Mouse (Mus musculus): ENCODE measurements around the gene Tespa1.
"Not testable (repeated sequence)": the region's sequence is repeated elsewhere in the genome, so short reads cannot be mapped to it uniquely, and the experiment has no call there.

Gene Tespa1

GRCm38 (mm10) chr10:130322637-130323036 lies at the start of gene Tespa1:
Gene Tespa1, plus strand, starts transcription at chr10:130322870.
- DNase-seq (ENCODE audit: low spot score), result no peak

- DNase-seq (ENCODE audit: low spot score), result no peak
These were observed 46.9 kb upstream of the Tespa1 start for GRCm38 (mm10) chr10:130275759-130276158.

DNA sequence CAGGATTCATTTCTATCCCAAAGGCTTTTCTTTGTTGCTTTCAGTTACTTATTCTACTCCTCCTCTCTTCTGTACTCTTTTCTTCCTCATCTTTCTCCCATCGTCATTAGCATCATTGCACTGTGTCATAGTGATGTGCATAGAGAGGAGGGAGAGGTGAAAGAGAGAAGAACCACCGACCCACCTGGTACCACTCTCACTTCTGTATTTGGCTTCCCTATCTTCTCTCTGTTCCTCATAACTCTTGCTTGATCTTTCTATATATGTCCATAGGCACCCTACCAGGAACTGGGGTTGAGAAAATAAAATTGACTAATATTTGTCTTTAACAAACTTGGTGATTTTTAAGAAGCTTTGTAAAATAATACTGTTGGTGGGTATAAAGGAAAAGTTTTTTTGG lies 46.2 kb upstream of the Tespa1 start:
- no peak for DNase-seq (ENCODE audit: low spot score)

- no peak for DNase-seq (ENCODE audit: low spot score)
These were observed 42.6 kb upstream of the Tespa1 start, which contains the start of gene Neurod4 for GRCm38 (mm10) chr10:130280066-130280465. Gene Neurod4, minus strand, starts transcription at chr10:130280240.

DNA sequence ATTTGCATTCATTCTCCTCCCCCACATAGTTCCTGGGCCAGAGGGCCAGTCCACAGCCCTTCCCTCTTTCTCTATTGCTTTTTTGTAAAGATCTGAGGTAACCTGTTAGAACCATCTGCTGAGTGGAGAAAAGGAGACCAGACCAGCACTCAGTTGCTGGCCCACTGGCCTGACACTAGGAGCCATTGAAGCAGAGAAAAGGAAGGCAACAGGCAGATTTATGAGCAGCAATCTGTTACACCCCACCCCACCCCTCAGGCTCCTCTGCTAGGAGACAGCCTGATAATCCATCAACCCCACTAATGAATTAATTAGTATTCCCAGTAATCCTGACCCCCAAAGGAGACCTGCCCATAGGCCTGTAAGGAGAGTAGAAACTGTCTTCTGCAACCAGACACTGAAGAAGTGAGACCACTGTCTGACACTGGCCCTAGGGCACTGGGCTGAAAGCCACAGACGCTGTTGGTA lies 40.7 kb upstream of the Tespa1 start:
- DNase-seq (ENCODE audit: low spot score), result no peak

GRCm38 (mm10) chr10:130287201-130287600 lies 35.5 kb upstream of the Tespa1 start:
- no peak for DNase-seq (ENCODE audit: low spot score)

- DNase-seq (ENCODE audit: low spot score), result no peak
These were observed 34.7 kb upstream of the Tespa1 start for GRCm38 (mm10) chr10:130288007-130288406.

DNA sequence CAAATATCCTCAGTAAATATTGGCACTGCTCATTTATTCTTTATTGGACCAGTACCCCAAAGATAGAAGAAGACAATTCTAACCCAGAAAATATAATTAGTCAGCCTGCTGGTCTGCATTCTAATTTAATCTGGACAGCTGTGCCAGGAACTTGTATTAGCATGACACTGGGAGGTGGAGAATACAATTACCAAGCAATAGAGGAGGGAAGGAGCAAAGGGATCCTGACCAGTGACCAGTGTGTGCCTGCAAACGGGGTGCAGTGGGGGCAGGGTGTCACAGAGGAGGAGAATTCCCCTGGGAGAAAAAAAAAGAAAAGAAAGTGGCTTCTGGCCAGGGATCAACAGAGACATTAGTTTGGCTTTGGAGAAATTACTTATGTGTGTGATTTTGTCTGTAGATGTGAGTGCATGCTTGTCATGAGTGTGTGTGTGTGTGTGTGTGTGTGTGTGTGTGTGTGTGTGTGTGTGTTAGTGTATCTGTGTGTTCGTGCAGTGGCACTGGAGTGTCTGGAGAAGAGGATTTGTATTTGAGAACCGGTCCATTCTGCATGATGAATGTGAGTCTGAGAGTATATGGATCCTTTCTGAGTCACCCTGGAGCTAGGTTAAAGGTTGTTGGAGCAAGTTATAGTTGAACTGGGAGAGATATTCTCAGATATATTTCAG lies 28.8 kb upstream of the Tespa1 start:
- no peak for DNase-seq (ENCODE audit: low spot score)

DNA sequence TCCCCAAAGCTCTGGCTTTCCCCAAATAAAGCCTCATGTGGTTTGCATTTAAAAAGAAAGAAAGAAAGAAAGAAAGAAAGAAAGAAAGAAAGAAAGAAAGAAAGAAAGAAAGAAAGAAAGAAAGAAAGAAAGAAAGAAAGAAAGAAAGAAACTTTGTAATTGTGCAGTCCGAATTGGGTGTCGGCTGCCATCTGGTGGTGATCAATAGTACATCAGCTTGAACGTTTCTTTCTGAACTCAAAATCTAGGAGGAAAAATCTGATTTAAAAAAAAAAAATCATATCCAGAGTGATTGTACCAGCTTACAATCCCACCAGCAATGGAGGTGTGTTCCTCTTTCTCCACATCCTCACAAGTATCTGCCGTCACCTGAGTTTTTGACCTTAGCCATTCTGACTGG lies 23.9 kb upstream of the Tespa1 start:
- not testable (repeated sequence) for DNase-seq (ENCODE audit: low spot score)

- not testable (repeated sequence) for DNase-seq (ENCODE audit: low spot score)
These were observed 18.5 kb upstream of the Tespa1 start for GRCm38 (mm10) chr10:130304138-130304537.

GRCm38 (mm10) chr10:130311534-130312227 lies 11.0 kb upstream of the Tespa1 start:
- DNase-seq (ENCODE audit: low spot score), result no peak

DNA sequence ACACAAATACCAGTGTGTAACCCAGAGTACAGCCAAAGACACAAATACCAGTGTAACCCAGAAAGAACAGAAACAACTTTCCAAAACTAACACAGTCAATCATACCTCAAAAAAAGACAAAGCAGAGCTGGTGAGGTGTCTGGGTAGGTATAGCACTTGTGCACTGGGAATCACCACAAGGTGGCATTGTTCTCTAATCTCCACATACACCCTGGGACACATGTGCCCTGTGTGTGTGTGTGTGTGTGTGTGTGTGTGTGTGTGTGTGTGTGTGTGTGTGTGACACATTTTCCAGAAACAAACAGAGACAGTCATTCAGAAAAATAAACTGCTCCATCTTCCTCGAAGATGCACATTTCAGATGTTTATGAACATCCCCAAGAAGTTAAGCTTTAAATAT lies 9.1 kb upstream of the Tespa1 start:
- DNase-seq (ENCODE audit: low spot score), result no peak

- DNase-seq (ENCODE audit: low spot score), result no peak
These were observed 8.4 kb upstream of the Tespa1 start for GRCm38 (mm10) chr10:130314110-130314829.

DNA sequence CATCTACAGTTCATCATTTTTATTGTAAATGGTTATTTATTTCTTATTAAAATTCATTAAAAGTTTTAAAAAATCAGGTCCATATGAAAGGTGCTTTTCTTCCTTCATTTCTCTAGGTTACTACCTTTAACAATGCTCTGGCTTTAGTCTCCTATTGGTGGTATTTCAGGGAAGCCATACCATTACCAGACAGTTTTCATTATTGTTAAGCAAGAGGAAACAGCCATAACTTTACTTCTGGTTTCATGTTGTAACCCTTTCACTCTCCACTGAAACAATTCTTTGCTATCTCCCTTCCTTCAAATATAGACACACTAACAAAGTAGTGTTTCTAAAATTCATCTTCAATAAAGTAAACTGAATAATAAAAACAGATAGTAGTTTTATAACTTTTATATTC lies 6.8 kb upstream of the Tespa1 start:
- DNase-seq (ENCODE audit: low spot score), result no peak

- DNase-seq (ENCODE audit: low spot score), result no peak
These were observed 4.0 kb upstream of the Tespa1 start for GRCm38 (mm10) chr10:130318720-130319119.

GRCm38 (mm10) chr10:130320715-130321114 lies 2.0 kb upstream of the Tespa1 start:
- no peak for DNase-seq (ENCODE audit: low spot score)

DNA sequence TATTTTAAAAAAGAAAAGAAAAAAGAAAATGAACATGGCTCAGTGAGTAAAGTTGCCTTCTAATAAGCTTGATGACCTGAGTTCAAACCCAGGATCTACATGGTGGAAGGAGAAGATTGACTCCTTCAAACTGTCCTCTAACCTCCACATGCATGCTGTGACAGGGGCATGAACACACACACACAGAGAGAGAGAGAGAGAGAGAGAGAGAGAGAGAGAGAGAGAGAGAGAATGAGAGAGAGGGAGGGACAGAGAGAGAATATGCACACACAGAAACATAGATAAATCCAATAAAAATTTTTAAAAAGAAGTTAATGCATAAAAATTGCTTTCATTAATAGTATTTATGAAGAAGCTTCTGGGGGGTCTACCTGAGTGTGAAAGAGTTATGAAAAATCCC lies 608 bp upstream of the Tespa1 start:
- DNase-seq (ENCODE audit: low spot score), result no peak

GRCm38 (mm10) chr10:130324243-130324642 lies 1.6 kb downstream of the Tespa1 start:
- DNase-seq (ENCODE audit: low spot score), result no peak

GRCm38 (mm10) chr10:130330711-130331110 lies 8.0 kb downstream of the Tespa1 start:
- no peak for DNase-seq (ENCODE audit: low spot score)

DNA sequence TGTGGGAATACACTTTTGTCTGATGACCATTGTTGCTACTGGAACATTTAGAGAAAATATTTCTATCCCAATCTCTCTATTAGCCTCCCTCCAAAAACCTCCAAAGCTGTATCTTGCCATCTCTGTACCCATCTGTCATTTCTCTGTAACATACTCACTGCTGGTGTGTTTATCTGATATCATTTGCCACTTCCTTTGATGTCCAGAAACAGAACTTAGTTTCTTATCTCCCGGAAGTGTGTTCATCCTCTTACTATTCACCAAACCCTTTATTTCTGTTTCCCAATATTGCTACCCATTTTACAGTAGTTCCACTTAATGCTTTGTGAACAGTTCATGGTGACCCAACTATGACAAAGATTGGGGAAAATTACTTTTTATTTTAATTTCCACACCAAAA lies 13.7 kb downstream of the Tespa1 start:
- no peak for DNase-seq (ENCODE audit: low spot score)

- no peak for DNase-seq (ENCODE audit: low spot score)
These were observed 14.9 kb downstream of the Tespa1 start for GRCm38 (mm10) chr10:130337581-130337980.

DNA sequence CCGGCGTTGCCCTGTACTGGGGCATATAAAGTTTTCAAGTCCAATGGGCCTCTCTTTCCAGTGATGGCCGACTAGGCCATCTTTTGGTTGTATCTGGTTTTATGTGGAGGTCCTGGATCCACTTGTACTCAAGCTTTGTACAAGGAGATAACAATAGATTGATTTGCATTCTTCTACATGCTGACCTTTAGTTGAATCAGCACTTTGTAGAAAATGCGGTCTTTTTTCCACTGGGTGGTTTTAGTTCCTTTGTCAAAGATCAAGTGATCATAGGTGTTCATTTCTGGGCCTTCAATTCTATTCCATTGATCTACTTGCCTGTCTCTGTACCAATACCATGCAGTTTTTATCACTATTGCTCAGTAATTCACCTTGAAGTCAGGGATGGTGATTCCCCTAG lies 17.4 kb downstream of the Tespa1 start:
- not testable (repeated sequence) for DNase-seq (ENCODE audit: low spot score)

DNA sequence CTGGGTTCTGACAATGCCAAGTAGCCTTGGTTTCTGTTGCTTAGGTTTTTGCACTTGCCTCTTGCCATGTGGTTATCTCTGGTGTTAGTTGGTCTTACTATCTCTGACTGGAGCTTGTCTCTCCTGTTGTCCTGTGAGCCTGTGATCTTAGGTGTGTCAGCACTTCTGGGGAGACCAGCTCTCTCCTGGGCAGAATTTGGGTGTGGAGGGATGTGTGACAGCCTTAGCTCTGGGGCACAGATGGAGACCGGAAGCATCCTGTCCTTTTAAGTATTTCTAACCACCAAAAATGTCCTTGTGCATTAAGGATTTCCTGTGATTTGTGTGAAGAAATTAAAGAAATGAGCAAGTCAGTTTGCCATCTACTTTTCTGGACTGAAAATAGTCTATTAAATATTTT lies 21.4 kb downstream of the Tespa1 start:
- no peak for DNase-seq (ENCODE audit: low spot score)
